Mouse (Mus musculus) bone marrow macrophage, adult 2 months (primary cell): ENCODE results near the gene Fbxw8.

Experiments used
- CTCF ChIP-seq: IDR thresholded peaks from 2 replicates; pipeline ENCODE4 v1.5.1; 2012; ENCODE audit warnings: low read depth, mild to moderate bottlenecking, low read length, moderate library complexity
- POLR2A ChIP-seq: IDR thresholded peaks from 2 replicates; pipeline ENCODE4 v1.6.1; 2012; ENCODE audit warnings: mild to moderate bottlenecking, low read depth, low read length, borderline replicate concordance

GRCm38 (mm10) chr5:118034632-118035031 is 120.6 kb downstream of the Fbxw8 start:
- TF ChIP-seq CTCF: no peak
- TF ChIP-seq POLR2A: no peak
